ENCODE assay signal across 17 mouse cellular contexts in the genomic region with DNA sequence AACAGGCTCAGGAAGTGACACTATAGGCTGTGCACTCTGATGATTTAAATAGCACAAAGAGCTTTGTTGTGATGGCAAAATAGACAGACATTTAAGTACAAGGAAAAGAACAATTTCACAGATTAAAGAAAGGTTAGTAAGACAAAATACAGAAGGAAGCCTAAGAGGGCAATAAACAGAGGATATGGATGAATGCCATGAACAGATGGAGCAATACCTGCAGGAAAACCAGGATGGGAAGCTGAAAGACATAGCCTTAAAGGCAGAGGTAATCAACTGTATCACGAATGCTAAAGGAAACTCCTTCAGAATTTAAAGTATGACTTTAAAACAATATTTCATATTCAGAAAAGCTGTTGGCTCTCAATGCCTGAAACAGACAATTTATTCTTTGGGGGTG.
"Had no signal": no experiment of that assay in that cellular context is flagged by ENCODE, and none has a peak within 500 bp of the region (broad histone marks: within the 10 kb centered on the region; RNA-seq: fewer than 3 reads in every experiment).

No protein-coding gene starts in this region.

- H3K36me3 ChIP-seq: midbrain, embryonic 15.5 days; neural tube, embryonic 12.5 days; stomach, embryonic 15.5 days had no signal

- H3K9me3 ChIP-seq: lung, embryonic 15.5 days; megakaryocyte, embryonic 14.5 days; midbrain, embryonic 13.5 days; midbrain, embryonic 15.5 days; neural tube, embryonic 12.5 days; stomach, embryonic 15.5 days had no signal

- DNase-seq: lung, adult 2 months; lung, postnatal 14 days; lung, postnatal 36 days; right cerebral cortex, postnatal 14 days; thymus, adult 2 months; thymus, postnatal 25 days; thymus, postnatal 4 days had no signal

- H3K4me2 ChIP-seq: lung, embryonic 15.5 days; midbrain, embryonic 11.5 days; midbrain, embryonic 13.5 days; midbrain, embryonic 15.5 days; neural tube, embryonic 12.5 days; stomach, embryonic 15.5 days had no signal

- H3K27ac ChIP-seq: lung, embryonic 15.5 days; macrophage; midbrain, embryonic 13.5 days; midbrain, embryonic 15.5 days; neural tube, embryonic 12.5 days; stomach, embryonic 15.5 days; stomach, postnatal 0 days had no signal

- H3K27me3 ChIP-seq: lung, embryonic 15.5 days; megakaryocyte, embryonic 14.5 days; midbrain, embryonic 13.5 days; midbrain, embryonic 15.5 days; neural tube, embryonic 12.5 days; stomach, embryonic 15.5 days had no signal

- H3K4me3 ChIP-seq: lung, embryonic 15.5 days; midbrain, embryonic 13.5 days; midbrain, embryonic 15.5 days; neural tube, embryonic 12.5 days; stomach, embryonic 15.5 days had no signal

- ATAC-seq: lung, postnatal 0 days; midbrain, embryonic 13.5 days; midbrain, embryonic 15.5 days had no signal

- H3K9ac ChIP-seq: lung, embryonic 15.5 days; midbrain, embryonic 13.5 days; midbrain, embryonic 15.5 days; neural tube, embryonic 12.5 days; stomach, embryonic 15.5 days had no signal

- H3K4me1 ChIP-seq: lung, embryonic 15.5 days; midbrain, embryonic 13.5 days; midbrain, embryonic 15.5 days; neural tube, embryonic 12.5 days had no signal
